Mouse (Mus musculus) left cerebral cortex, adult 8-10 months (tissue): ENCODE measurements at regions not wholly inside any gene's neighbourhood (a gene's known extent, or its start where the extent isn't known, plus 50 kb on each side); places are given as distances from the start of the nearest gene placed in this dataset.
"Not testable (repeated sequence)": the region's sequence is repeated elsewhere in the genome, so short reads cannot be mapped to it uniquely, and the experiment has no call there.

Experiments
- DNase-seq, 2 experiments: peaks; one replicate each; pipeline ENCODE4 v3.0.0; 2022; ENCODE audit warnings: low spot score in 2 of 2

DNA sequence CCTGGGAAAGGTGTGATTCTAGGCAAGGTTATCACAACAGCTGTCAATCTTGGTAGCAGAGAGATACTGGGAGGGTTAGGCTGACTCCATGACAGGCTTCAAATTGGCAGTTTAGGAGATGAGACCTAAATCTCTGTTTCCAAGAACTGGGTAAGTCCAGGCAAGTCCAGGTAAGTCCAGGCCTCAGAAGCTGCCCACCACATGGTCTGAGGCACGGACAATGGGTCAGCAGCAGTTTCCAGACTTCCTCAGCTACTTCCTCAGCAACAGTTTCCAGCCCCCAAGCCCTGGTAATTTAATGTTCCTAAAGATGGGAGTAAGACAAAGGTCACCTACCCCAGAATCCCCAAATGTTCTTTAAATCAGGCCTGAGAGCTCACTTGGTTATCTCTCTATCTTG, 157.1 kb downstream of the Enc1 start:
- DNase-seq: no peak

DNA sequence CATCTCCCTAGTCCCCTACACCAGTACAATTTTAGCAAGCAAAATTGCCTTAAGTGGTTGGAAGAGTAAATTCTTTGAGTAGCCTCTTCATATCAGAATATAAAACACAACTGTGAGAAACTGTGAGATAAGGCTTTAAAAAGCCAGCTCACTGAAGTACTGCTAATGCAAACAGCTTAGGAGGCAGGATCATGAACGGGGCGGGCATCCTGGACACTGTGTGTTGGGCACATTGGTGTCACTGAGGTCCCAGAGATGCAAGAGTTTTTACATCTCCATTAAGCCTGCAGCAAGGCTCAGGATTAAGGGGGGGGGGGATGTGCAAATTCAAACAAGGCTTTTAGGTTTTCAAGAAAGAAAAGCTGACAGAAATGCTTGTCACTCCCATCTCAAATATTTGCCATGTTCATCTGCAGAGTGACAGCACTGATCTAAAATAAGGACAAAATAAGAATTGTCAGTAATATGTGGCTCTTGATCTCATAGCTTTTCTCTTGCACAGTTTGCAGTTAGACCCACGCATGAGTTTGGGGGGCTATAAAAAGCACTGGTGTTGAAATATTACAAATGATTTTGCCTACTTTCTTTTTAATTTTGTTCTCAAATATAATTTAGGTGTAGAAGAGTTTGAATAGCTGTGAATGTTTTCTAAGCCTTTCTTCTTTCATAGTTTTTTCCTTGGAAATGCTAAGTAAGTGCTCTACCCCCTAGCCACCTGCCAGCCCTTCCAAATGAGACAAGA, 156.2 kb downstream of the Enc1 start:
- no peak for DNase-seq

GRCm38 (mm10) chr13:97396286-97396685, 155.4 kb downstream of the Enc1 start:
- DNase-seq: not testable (repeated sequence)

DNA sequence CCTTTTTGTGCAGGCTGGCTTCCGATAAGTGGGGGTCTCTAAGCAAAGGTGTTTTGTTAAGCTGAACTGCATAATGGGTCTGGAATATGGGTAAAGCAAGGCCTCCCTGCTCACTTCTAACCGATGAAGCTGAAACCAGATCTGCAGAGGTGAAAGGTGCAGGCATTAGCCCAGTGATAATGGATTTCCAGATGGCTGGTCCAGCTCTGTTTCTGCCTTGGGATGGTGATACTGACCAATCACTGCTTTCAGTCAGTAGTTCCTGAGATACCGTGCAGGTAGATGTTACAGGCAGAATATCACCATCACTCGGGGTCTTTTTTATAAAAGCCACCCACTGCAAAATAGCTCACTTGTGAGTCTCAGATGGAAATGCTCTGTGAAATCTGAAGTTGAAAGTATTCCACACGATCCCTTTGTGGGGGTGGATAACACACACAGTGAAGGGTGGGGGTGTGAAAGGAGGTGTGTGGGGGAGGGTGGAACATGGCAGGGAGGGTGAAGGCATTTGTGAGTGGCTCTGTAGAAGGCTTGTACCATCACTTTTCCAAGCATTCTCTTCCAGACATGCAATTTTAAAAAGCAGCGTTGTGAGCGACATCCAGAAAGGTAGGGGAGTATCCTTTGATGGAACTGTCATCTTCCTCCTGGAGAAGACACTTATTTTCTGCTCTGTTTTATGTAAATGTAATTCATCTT, 154.0 kb downstream of the Enc1 start:
- no peak for DNase-seq

GRCm38 (mm10) chr13:97394071-97394470, 153.2 kb downstream of the Enc1 start:
- DNase-seq: no peak

GRCm38 (mm10) chr13:97393456-97393855, 152.6 kb downstream of the Enc1 start:
- DNase-seq: no peak

GRCm38 (mm10) chr13:97390449-97390930, 149.6 kb downstream of the Enc1 start:
- DNase-seq: peak in 1 of 2 experiments; percentile 83

- DNase-seq: peak in 1 of 2 experiments; percentile 43
Observed at GRCm38 (mm10) chr13:97388851-97389479, 148.1 kb downstream of the Enc1 start.

GRCm38 (mm10) chr13:97386511-97386910, 145.6 kb downstream of the Enc1 start:
- no peak for DNase-seq

GRCm38 (mm10) chr13:97385531-97385930, 144.6 kb downstream of the Enc1 start:
- DNase-seq: no peak

DNA sequence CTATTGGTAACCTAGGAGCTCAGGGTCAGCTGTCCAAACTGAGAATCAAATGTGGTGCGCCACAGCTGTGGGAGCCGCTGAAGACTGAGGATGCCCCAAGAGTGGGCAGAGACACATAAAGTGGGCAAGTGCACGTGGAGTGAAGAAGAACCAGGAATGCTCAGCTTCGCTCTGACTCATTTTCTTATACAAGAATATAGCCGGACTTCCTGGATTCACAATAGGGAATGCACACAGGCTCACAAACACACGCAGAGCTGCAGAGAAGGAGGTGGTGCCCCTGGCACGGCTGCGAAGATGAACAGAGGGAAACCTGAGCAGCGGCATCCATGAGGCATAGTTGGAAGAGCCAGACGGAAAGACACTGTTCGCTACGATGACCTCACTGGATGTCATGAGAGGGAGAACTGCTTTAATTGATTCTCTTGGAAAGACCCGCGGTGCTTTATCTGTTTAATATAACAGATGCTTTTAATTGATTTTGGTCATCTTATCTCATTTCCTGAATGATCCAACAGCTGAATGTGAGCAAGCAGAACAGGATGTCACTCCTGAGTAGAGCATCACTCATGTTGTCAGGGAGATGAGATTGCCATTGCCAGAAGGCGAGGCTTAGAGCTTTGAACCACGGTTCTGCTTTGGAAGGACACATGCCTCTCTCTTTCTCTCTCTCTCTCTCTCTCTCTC, 143.3 kb downstream of the Enc1 start:
- no peak for DNase-seq

DNA sequence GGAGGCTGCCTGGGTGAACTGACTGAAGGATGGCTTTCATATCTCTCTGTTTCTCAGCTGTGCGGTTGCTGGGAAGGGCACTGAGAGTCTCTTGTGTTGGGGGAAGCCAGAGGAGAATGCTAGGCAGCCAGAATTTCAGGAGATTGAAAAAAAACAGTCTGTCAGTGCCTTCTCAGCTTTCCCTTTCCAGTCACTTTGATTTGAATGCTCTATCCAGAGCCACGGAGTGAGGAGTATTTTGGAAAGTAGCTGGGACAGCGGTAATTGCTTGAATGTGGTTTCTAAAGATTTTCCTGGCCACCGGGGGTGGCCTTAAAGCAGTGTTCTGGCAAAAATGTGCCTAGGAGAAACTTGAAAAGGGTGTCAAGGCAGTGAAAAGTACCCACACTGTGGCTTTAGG, 142.4 kb downstream of the Enc1 start:
- no peak for DNase-seq

- DNase-seq: no peak
Observed at GRCm38 (mm10) chr13:97380366-97380765, 139.5 kb downstream of the Enc1 start.

DNA sequence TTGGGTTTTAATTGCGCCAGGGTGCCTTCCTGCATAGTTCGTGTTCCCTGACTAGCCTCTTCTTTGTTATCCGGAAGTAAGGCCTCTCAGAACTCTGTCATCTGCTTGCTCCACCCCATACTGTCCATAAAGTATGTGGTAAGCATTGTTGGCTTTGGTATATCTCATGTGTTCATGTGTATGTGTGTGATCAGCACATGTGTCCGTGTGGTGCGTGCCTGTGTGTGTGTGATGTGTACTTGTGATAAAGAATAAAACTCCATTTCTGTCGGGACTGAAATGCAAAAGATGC, 135.3 kb downstream of the Enc1 start:
- DNase-seq: no peak

GRCm38 (mm10) chr13:97375501-97376231, 134.8 kb downstream of the Enc1 start:
- no peak for DNase-seq

DNA sequence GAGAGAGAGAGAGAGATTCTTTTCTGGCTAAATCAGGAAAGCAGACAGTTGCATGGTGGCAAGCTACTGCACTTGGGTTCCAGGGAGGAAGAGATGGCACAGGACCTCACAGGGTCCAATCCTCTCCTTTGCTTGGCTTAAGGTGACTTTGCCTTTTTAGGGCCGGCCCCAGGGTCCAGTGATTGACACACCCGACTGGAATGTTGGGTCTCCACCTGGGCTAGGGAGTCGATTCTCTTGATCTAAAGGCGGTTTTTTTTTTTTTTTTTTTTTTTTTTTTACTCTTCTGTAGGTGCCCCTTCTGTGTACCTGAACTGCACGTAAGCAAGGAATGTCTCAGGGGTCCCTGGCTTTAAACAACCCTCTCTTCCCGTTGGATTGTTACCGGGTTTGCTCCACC, 131.4 kb downstream of the Enc1 start:
- DNase-seq: no peak

- no peak for DNase-seq
Observed at GRCm38 (mm10) chr13:97371200-97371599, 130.3 kb downstream of the Enc1 start.

GRCm38 (mm10) chr13:97366723-97367122, 125.8 kb downstream of the Enc1 start:
- DNase-seq: no peak

DNA sequence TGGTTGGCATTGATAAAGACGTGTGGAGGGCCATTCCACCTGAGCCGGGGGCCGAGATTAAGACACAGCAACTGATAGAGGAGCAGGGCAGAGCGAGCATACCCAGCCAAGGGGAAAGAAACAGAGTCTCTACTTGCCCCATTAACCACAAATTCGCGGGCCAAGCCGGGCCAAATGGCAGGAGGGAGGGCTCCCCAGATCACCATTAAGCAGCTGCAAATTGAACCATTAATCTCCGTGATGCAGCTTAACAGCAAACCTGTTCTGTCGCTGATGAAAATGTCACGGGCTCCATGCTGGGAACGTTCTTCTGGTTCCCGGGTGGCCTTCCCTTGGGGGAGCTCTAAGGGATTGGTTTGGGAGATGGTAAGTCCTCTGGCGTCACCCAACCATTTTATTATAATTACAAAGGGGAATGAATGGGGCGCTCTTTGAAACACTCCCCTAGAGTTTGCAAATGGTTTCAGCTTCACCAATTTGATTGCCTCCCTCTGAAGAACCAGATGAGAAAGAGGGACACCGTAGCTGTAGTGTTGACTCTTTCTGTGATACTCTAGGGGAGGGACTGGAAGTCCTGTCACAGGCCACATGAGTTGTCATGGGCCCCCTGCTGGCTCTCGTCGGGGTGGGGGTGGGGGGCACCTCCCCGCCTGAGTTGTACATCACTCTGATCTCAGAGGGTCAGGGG, 124.8 kb downstream of the Enc1 start:
- no peak for DNase-seq

- no peak for DNase-seq
Observed at GRCm38 (mm10) chr13:97365004-97365403, 124.1 kb downstream of the Enc1 start.

DNA sequence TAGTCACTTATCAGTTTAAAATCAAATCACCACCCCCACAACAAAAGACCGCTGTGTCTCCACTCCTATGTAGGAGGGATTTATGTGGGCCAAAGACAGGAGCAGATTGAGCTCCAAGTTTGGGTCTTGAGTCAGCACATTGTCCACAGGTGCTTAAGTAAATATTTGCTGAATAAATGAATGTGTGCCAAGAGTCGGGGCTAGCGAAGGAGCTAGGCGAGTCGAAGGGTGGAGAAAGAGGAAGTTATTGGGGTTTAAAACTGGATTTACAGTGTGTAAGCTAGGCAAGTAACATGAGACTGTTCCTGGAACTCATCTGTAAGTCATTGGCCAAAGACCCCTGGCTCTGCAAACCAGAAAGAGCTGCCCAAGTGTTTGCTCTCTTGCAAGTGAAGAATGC, 122.9 kb downstream of the Enc1 start:
- DNase-seq: no peak
